Mouse (Mus musculus) MEL (cell line): ENCODE data around the gene Hlcs. TPM values are rescaled to one million over a fixed set of nuclear protein-coding genes. Genes with fewer than 3 reads are reported as not detected.

Experiments
- DNase-seq: peaks from one replicate; pipeline ENCODE4 v3.0.0; 2011; ENCODE audit warnings: low read depth, low spot score
- H3K27ac ChIP-seq: 2 replicates; pipeline ENCODE4 v1.5.1; 2012; ENCODE audit warnings: low read depth, mild to moderate bottlenecking, control low read depth, low read length, moderate library complexity; ENCODE audit not compliant: control insufficient read depth
- H3K27me3 ChIP-seq, 2 experiments: fragments of 150-350 bp in 1 of 2; sonication (generic) in 1 of 2; 2 replicates each; pipeline ENCODE4 v1.6.1; 2012; ENCODE audit warnings: low read length in 2 of 2, mild to moderate bottlenecking in 2 of 2, improper control_type of control experiment in 1 of 2, moderate library complexity in 1 of 2; ENCODE audit not compliant: insufficient read depth in 2 of 2, control insufficient read depth in 1 of 2
- H3K36me3 ChIP-seq, 2 experiments: 2 replicates each; pipeline ENCODE4 v1.6.1; 2012 to 2014; ENCODE audit warnings: low read length in 2 of 2, improper control_type of control experiment in 1 of 2, inconsistent platforms in 1 of 2, mild to moderate bottlenecking in 1 of 2; ENCODE audit not compliant: insufficient read depth in 2 of 2, control insufficient read depth in 1 of 2
- H3K4me1 ChIP-seq, 2 experiments: fragments of 150-350 bp in 1 of 2; sonication (generic) in 1 of 2; 2 replicates each; pipeline ENCODE4 v1.6.1; 2012; ENCODE audit warnings: low read length in 2 of 2, improper control_type of control experiment in 1 of 2, mild to moderate bottlenecking in 1 of 2; ENCODE audit not compliant: insufficient read depth in 2 of 2, control insufficient read depth in 1 of 2
- H3K4me3 ChIP-seq, 2 experiments: fragments of 150-350 bp in 1 of 2; sonication (generic) in 1 of 2; 2 replicates each; pipeline ENCODE4 v1.5.1; 2012; ENCODE audit warnings: low read depth in 2 of 2, low read length in 2 of 2, mild to moderate bottlenecking in 2 of 2, moderate library complexity in 2 of 2, control low read depth in 1 of 2, improper control_type of control experiment in 1 of 2; ENCODE audit not compliant: control insufficient read depth in 1 of 2, insufficient read depth in 1 of 2
- H3K79me2 ChIP-seq: 2 replicates; pipeline ENCODE4 v1.6.1; 2012; ENCODE audit warnings: mild to moderate bottlenecking, low read length, moderate library complexity; ENCODE audit not compliant: control insufficient read depth, poor library complexity, insufficient read depth
- H3K9ac ChIP-seq: 2 replicates; pipeline ENCODE4 v1.6.1; 2012; ENCODE audit warnings: low read depth, mild to moderate bottlenecking, control low read depth, low read length, moderate library complexity; ENCODE audit not compliant: control insufficient read depth, poor library complexity, severe bottlenecking
- H3K9me3 ChIP-seq: fragments of 150-350 bp; sonication (generic); replicated peaks from 2 replicates; pipeline ENCODE4 v1.6.1; 2012; ENCODE audit warnings: mild to moderate bottlenecking, low read length, improper control_type of control experiment, moderate library complexity; ENCODE audit not compliant: insufficient read depth
- BHLHE40 ChIP-seq: IDR thresholded peaks from 2 replicates; pipeline ENCODE4 v1.6.1; 2012; ENCODE audit warnings: low read depth, mild to moderate bottlenecking, inconsistent platforms, low read length, improper control_type of control experiment, borderline replicate concordance
- CHD2 ChIP-seq: IDR thresholded peaks from 2 replicates; pipeline ENCODE4 v1.6.1; 2011; ENCODE audit warnings: low read length, improper control_type of control experiment
- CTCF ChIP-seq, 3 experiments: IDR thresholded peaks in 2 of 3; conservative IDR thresholded peaks in 1 of 3; 2 replicates each; pipeline ENCODE4 v1.5.1; 2011 to 2012; ENCODE audit warnings: low read length in 3 of 3, low read depth in 2 of 3, mild to moderate bottlenecking in 2 of 3, improper control_type of control experiment in 1 of 3, inconsistent platforms in 1 of 3, mixed read lengths in 1 of 3, moderate library complexity in 1 of 3; ENCODE audit not compliant: control insufficient read depth in 1 of 3, insufficient read depth in 1 of 3, poor library complexity in 1 of 3, severe bottlenecking in 1 of 3
- E2F4 ChIP-seq: IDR thresholded peaks from 2 replicates; pipeline ENCODE4 v1.6.1; 2011; ENCODE audit warnings: low read depth, low read length, improper control_type of control experiment, borderline replicate concordance
- ETS1 ChIP-seq: IDR thresholded peaks from 2 replicates; pipeline ENCODE4 v1.6.1; 2012; ENCODE audit warnings: low read depth, mild to moderate bottlenecking, inconsistent platforms, low read length, improper control_type of control experiment, moderate library complexity
- HCFC1 ChIP-seq: IDR thresholded peaks from 2 replicates; pipeline ENCODE4 v1.6.1; 2012; ENCODE audit warnings: low read depth, mild to moderate bottlenecking, inconsistent platforms, low read length, improper control_type of control experiment, moderate library complexity
- JUND ChIP-seq: IDR thresholded peaks from 2 replicates; pipeline ENCODE4 v1.6.1; 2011; ENCODE audit warnings: low read depth, mild to moderate bottlenecking, improper control_type of control experiment, low read length
- MAFK ChIP-seq: IDR thresholded peaks from 2 replicates; pipeline ENCODE4 v1.6.1; 2011; ENCODE audit warnings: low read depth, mild to moderate bottlenecking, low read length, improper control_type of control experiment, borderline replicate concordance
- MAX ChIP-seq: IDR thresholded peaks from 2 replicates; pipeline ENCODE4 v1.6.1; 2011; ENCODE audit warnings: low read length, improper control_type of control experiment
- MAZ ChIP-seq: IDR thresholded peaks from 2 replicates; pipeline ENCODE4 v1.6.1; 2012; ENCODE audit warnings: low read depth, mild to moderate bottlenecking, inconsistent platforms, low read length, improper control_type of control experiment
- MEF2A ChIP-seq: IDR thresholded peaks from 2 replicates; pipeline ENCODE4 v1.6.1; 2014; ENCODE audit warnings: low read depth, mild to moderate bottlenecking, inconsistent platforms, low read length, improper control_type of control experiment; ENCODE audit not compliant: poor library complexity, insufficient replicate concordance, severe bottlenecking; ENCODE audit errors: extremely low read depth
- MXI1 ChIP-seq: IDR thresholded peaks from 2 replicates; pipeline ENCODE4 v1.6.1; 2011; ENCODE audit warnings: mild to moderate bottlenecking, low read depth, low read length, improper control_type of control experiment
- MYB ChIP-seq: IDR thresholded peaks from 2 replicates; pipeline ENCODE4 v1.6.1; 2011; ENCODE audit warnings: mild to moderate bottlenecking, low read depth, low read length, improper control_type of control experiment
- NELFE ChIP-seq: IDR thresholded peaks from 2 replicates; pipeline ENCODE4 v1.6.1; 2011; ENCODE audit warnings: low read depth, low read length, improper control_type of control experiment
- NRF1 ChIP-seq: IDR thresholded peaks from 2 replicates; pipeline ENCODE4 v1.6.1; 2014; ENCODE audit warnings: low read depth, mild to moderate bottlenecking, inconsistent platforms, low read length, improper control_type of control experiment, moderate library complexity; ENCODE audit not compliant: poor library complexity, insufficient read depth, severe bottlenecking
- POLR2A ChIP-seq, 2 experiments: IDR thresholded peaks; 2 replicates each; pipeline ENCODE4 v1.6.1; 2011 to 2012; ENCODE audit warnings: low read length in 2 of 2, mild to moderate bottlenecking in 2 of 2, control low read depth in 1 of 2, improper control_type of control experiment in 1 of 2, low read depth in 1 of 2, moderate library complexity in 1 of 2; ENCODE audit not compliant: control insufficient read depth in 1 of 2, insufficient read depth in 1 of 2, poor library complexity in 1 of 2
- POLR2AphosphoS5 ChIP-seq: IDR thresholded peaks from 2 replicates; pipeline ENCODE4 v1.6.1; 2012; ENCODE audit warnings: low read depth, borderline replicate concordance, mild to moderate bottlenecking, inconsistent platforms, low read length, moderate library complexity, mixed read lengths
- RAD21 ChIP-seq: IDR thresholded peaks from 2 replicates; pipeline ENCODE4 v1.6.1; 2011; ENCODE audit warnings: mild to moderate bottlenecking, low read depth, low read length, improper control_type of control experiment
- RCOR1 ChIP-seq: IDR thresholded peaks from 2 replicates; pipeline ENCODE4 v1.6.1; 2012; ENCODE audit warnings: low read depth, mild to moderate bottlenecking, inconsistent platforms, low read length, improper control_type of control experiment
- SIN3A ChIP-seq: IDR thresholded peaks from 2 replicates; pipeline ENCODE4 v1.6.1; 2012; ENCODE audit warnings: low read length, improper control_type of control experiment, inconsistent platforms
- SMC3 ChIP-seq: IDR thresholded peaks from 2 replicates; pipeline ENCODE4 v1.6.1; 2011; ENCODE audit warnings: low read depth, low read length, improper control_type of control experiment
- TAL1 ChIP-seq: IDR thresholded peaks from 2 replicates; pipeline ENCODE4 v1.6.1; 2012; ENCODE audit warnings: mild to moderate bottlenecking, inconsistent platforms, low read length, moderate library complexity, mixed read lengths
- TCF12 ChIP-seq: IDR thresholded peaks from 2 replicates; pipeline ENCODE4 v1.6.1; 2014; ENCODE audit warnings: low read depth, mild to moderate bottlenecking, inconsistent platforms, low read length, improper control_type of control experiment, moderate library complexity
- USF1 ChIP-seq: IDR thresholded peaks from 2 replicates; pipeline ENCODE4 v1.6.1; 2014; ENCODE audit warnings: low read depth, mild to moderate bottlenecking, inconsistent platforms, low read length, improper control_type of control experiment, moderate library complexity
- USF2 ChIP-seq, 2 experiments: IDR thresholded peaks; 2 replicates each; pipeline ENCODE4 v1.6.1; 2011 to 2012; ENCODE audit warnings: improper control_type of control experiment in 2 of 2, low read length in 2 of 2, borderline replicate concordance in 1 of 2, inconsistent platforms in 1 of 2, low read depth in 1 of 2, mild to moderate bottlenecking in 1 of 2; ENCODE audit not compliant: insufficient read depth in 1 of 2
- ZC3H11A ChIP-seq: IDR thresholded peaks from 2 replicates; pipeline ENCODE4 v1.6.1; 2012; ENCODE audit warnings: low read depth, mild to moderate bottlenecking, inconsistent platforms, low read length, improper control_type of control experiment
- ZKSCAN1 ChIP-seq: IDR thresholded peaks from 2 replicates; pipeline ENCODE4 v1.6.1; 2012; ENCODE audit warnings: low read depth, mild to moderate bottlenecking, inconsistent platforms, low read length, improper control_type of control experiment, moderate library complexity
- ZMIZ1 ChIP-seq: IDR thresholded peaks from 2 replicates; pipeline ENCODE4 v1.6.1; 2012; ENCODE audit warnings: low read depth, mild to moderate bottlenecking, inconsistent platforms, low read length, improper control_type of control experiment, moderate library complexity
- ZNF384 ChIP-seq: IDR thresholded peaks from 2 replicates; pipeline ENCODE4 v1.6.1; 2012; ENCODE audit warnings: low read depth, mild to moderate bottlenecking, inconsistent platforms, low read length, improper control_type of control experiment
- polyA plus RNA-seq, 2 experiments: library from polyadenylated mRNA; stranded (reverse) in 1 of 2; unstranded in 1 of 2; fragments of >175 nt in 1 of 2; fragments of >200 nt in 1 of 2; gene quantifications; 2 replicates each; pipeline versions ENCODE4 v1.2.1 to v1.2.4; 2012; ENCODE audit warnings: low replicate concordance in 2 of 2, low read depth in 1 of 2; ENCODE audit not compliant: insufficient read length in 2 of 2, insufficient read depth in 1 of 2, missing spikeins in 1 of 2
- total RNA-seq: library from RNA; depleted of rRNA; stranded (reverse); fragments of 300-350 nt; gene quantifications from 2 replicates; pipeline ENCODE4 v1.2.3, GENCODE M21; 2012

Hlcs gene
- total and polyA plus RNA-seq, 3 experiments = 3.3 to 6.4 TPM; not detected in 1

DNA sequence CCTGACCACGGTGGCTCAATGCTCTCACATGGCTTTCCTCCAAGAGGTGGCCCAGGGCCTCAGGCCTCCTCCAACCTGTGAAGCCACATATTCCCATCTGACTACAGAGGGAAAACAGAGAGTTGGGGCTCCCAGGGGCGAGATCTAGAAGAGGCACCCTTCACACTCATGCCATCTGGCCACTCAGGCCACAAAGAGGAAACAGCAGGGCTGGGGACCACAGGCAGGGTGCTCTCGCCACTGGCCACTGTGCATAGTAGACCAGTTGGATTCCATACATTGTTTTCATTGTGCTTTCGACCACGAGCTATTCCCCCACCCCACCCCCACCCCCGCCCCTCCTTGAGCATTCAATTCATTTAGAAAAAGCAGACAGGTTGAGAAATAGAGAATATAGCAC lies 151.4 kb downstream of the Hlcs start:
- Histone ChIP-seq H3K4me3 (no peak overlapping the region), H3K4me1 (no peaks in the 10 kb centered on the region), H3K79me2 (no peaks in the 10 kb centered on the region), H3K27me3 (no peaks in the 10 kb centered on the region), H3K36me3 (no peaks in the 10 kb centered on the region), H3K9ac (no peak overlapping the region), H3K9me3 (no peaks in the 10 kb centered on the region), H3K27ac (no peak overlapping the region)
- no peak for DNase-seq
- TF ChIP-seq NRF1 = no peak
- TF ChIP-seq USF1 = no peak
- TF ChIP-seq MAZ = no peak
- TF ChIP-seq SMC3 = no peak
- no peak for TF ChIP-seq JUND
- TF ChIP-seq TAL1 = no peak
- no peak for TF ChIP-seq E2F4
- TF ChIP-seq RCOR1 = no peak
- TF ChIP-seq ZKSCAN1 = no peak
- no peak for TF ChIP-seq RAD21
- TF ChIP-seq ETS1 = no peak
- TF ChIP-seq MXI1 = no peak
- TF ChIP-seq BHLHE40 = no peak
- TF ChIP-seq ZNF384 = no peak
- TF ChIP-seq ZMIZ1 = no peak
- TF ChIP-seq ZC3H11A = no peak
- TF ChIP-seq CHD2 = no peak
- no peak for TF ChIP-seq MYB
- no peak for TF ChIP-seq TCF12
- TF ChIP-seq MAFK = no peak

DNA sequence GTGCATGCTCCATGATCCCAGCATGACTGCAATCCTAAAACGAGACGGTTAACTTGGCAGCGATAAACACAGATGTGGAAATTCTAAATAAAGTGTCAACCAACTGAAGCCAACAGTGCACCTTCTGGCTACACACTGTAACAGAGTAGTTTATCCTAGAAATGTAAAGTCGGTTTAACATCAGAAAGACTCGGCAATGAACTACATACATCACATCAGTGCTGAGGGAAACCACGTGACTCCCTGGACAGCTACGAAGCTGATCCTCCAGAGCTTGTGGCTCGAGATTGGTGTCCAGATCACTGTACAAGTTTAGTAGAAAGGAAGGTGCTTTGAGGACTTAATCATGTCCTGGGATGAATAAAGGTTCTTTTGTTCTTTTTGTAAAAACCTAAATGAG lies 155.6 kb downstream of the Hlcs start:
- H3K27ac ChIP-seq = no peak overlapping the region
- no peaks in the 10 kb centered on the region for H3K79me2 ChIP-seq
- no peaks in the 10 kb centered on the region for H3K36me3 ChIP-seq
- H3K4me3 ChIP-seq = no peak overlapping the region
- no peak for DNase-seq
- H3K9me3 ChIP-seq = no peaks in the 10 kb centered on the region
- no peaks in the 10 kb centered on the region for H3K4me1 ChIP-seq
- H3K27me3 ChIP-seq = no peaks in the 10 kb centered on the region
- H3K9ac ChIP-seq = no peak overlapping the region
- no peak for TF ChIP-seq POLR2AphosphoS5
- TF ChIP-seq BHLHE40 = no peak
- no peak for TF ChIP-seq POLR2A (IDR thresholded peaks at IDR 0.05; ENCODE audit: control insufficient read depth in 1 of 2, insufficient read depth in 1 of 2, low read depth in 1 of 2, low read length in 2 of 2, poor library complexity in 1 of 2)
- no peak for TF ChIP-seq SIN3A
- TF ChIP-seq NRF1 = no peak
- no peak for TF ChIP-seq MEF2A
- no peak for TF ChIP-seq CHD2
- TF ChIP-seq MXI1 = no peak
- no peak for TF ChIP-seq CTCF (IDR thresholded peaks at IDR 0.05 in 2 of 3, conservative IDR thresholded peaks at IDR 0.05 in 1 of 3; ENCODE audit: control insufficient read depth in 1 of 3, insufficient read depth in 1 of 3, low read depth in 2 of 3, low read length in 3 of 3, poor library complexity in 1 of 3, severe bottlenecking in 1 of 3)
- TF ChIP-seq ZKSCAN1 = no peak
- TF ChIP-seq USF1 = no peak
- no peak for TF ChIP-seq ZNF384
- no peak for TF ChIP-seq MAZ
- TF ChIP-seq TAL1 = no peak
- TF ChIP-seq MAX = no peak
- no peak for TF ChIP-seq USF2 (IDR thresholded peaks at IDR 0.05; ENCODE audit: borderline replicate concordance in 1 of 2, insufficient read depth in 1 of 2, low read depth in 1 of 2, low read length in 2 of 2)
- no peak for TF ChIP-seq ZMIZ1
- no peak for TF ChIP-seq HCFC1
- no peak for TF ChIP-seq NELFE
- no peak for TF ChIP-seq TCF12
